Mouse (Mus musculus) adrenal gland, adult 2 months (tissue): Measurements from ENCODE around the gene Arl4c. TPM values are rescaled to one million over a fixed set of nuclear protein-coding genes. Genes with fewer than 3 reads are reported as not detected.

Experiments used
- DNase-seq: peaks from one replicate; pipeline ENCODE4 v3.0.0; 2021
- long read RNA-seq: library from polyadenylated mRNA; stranded (forward); transcript quantifications from one replicate; pipeline ENCODE4 v2.0.0, GENCODE M21; 2021
- polyA plus RNA-seq: library from polyadenylated mRNA; depleted of rRNA; stranded (reverse); fragments of >200 nt; gene quantifications from 2 replicates; pipeline ENCODE4 v1.2.3, GENCODE M21; 2012; rRNA removed
- total RNA-seq, 2 experiments: library from RNA; stranded (reverse); gene quantifications; 2 replicates each; pipeline ENCODE4 v1.2.3; 2021

The Arl4c gene
- total RNA-seq (10 to 100 TPM in 1 of 2 experiments, 1 to 10 TPM in 1; 7.3 to 14.8 TPM), polyA plus RNA-seq (12.3 and 14.3 TPM in 2 replicates)
- long read RNA-seq, transcript Arl4c-202 (1 exons, 3,997 nt) = major isoform, 13 of 13 reads
- long read RNA-seq, partial matches to known transcripts = 0 of 13 reads
- long read RNA-seq, other reads (novel, unspliced or antisense) = 0 of 13 reads

- peak; percentile 93 for DNase-seq
Measured at GRCm38 (mm10) chr1:88701870-88702661, at the start of gene Arl4c. TSS of gene Arl4c (minus strand) at chr1:88702221.

- no peak for DNase-seq
Measured at GRCm38 (mm10) chr1:88751332-88751731, 49.3 kb upstream of the Arl4c start.

GRCm38 (mm10) chr1:88750576-88750975 is 48.6 kb upstream of the Arl4c start:
- no peak for DNase-seq

GRCm38 (mm10) chr1:88750126-88750525 is 48.1 kb upstream of the Arl4c start:
- no peak for DNase-seq

- no peak for DNase-seq
Measured at GRCm38 (mm10) chr1:88749106-88749505, 47.1 kb upstream of the Arl4c start.

GRCm38 (mm10) chr1:88745256-88745655 is 43.2 kb upstream of the Arl4c start:
- DNase-seq = peak; percentile 78

- DNase-seq = no peak
Measured at GRCm38 (mm10) chr1:88744261-88744660, 42.2 kb upstream of the Arl4c start.

- DNase-seq = peak; percentile 28
Measured at GRCm38 (mm10) chr1:88742372-88742771, 40.4 kb upstream of the Arl4c start.

- no peak for DNase-seq
Measured at GRCm38 (mm10) chr1:88739546-88739945, 37.5 kb upstream of the Arl4c start.

- no peak for DNase-seq
Measured at GRCm38 (mm10) chr1:88738931-88739330, 36.9 kb upstream of the Arl4c start.

GRCm38 (mm10) chr1:88729496-88729895 is 27.5 kb upstream of the Arl4c start:
- DNase-seq = peak; percentile 79

GRCm38 (mm10) chr1:88727369-88727768 is 25.3 kb upstream of the Arl4c start:
- DNase-seq = no peak

GRCm38 (mm10) chr1:88725716-88726115 is 23.7 kb upstream of the Arl4c start:
- no peak for DNase-seq

GRCm38 (mm10) chr1:88720626-88721229 is 18.7 kb upstream of the Arl4c start:
- DNase-seq = peak; percentile 20

- no peak for DNase-seq
Measured at GRCm38 (mm10) chr1:88718563-88718962, 16.5 kb upstream of the Arl4c start.

GRCm38 (mm10) chr1:88717736-88718135 is 15.7 kb upstream of the Arl4c start:
- no peak for DNase-seq

- DNase-seq = no peak
Measured at GRCm38 (mm10) chr1:88712011-88712410, 10.0 kb upstream of the Arl4c start.

- DNase-seq = no peak
Measured at GRCm38 (mm10) chr1:88708646-88709305, 6.8 kb upstream of the Arl4c start.

- no peak for DNase-seq
Measured at GRCm38 (mm10) chr1:88708191-88708590, 6.2 kb upstream of the Arl4c start.

GRCm38 (mm10) chr1:88707536-88707935 is 5.5 kb upstream of the Arl4c start:
- no peak for DNase-seq

GRCm38 (mm10) chr1:88705799-88706198 is 3.8 kb upstream of the Arl4c start:
- peak; percentile 91 for DNase-seq

GRCm38 (mm10) chr1:88705050-88705449 is 3.0 kb upstream of the Arl4c start:
- peak; percentile 51 for DNase-seq
